Mouse (Mus musculus) cerebellum, adult 8-10 months (tissue): ENCODE results near the gene Adamts1.

Experiments
- DNase-seq: peaks from one replicate; pipeline ENCODE4 v3.0.0; 2022

The Adamts1 gene

GRCm38 (mm10) chr16:85802954-85803353 lies at the start of gene Adamts1:
Gene Adamts1 (minus strand): TSS chr16:85803113.
- peak; percentile 35 for DNase-seq

GRCm38 (mm10) chr16:85827066-85827465 lies 24.2 kb upstream of the Adamts1 start:
- DNase-seq = no peak

- no peak for DNase-seq
Observed at GRCm38 (mm10) chr16:85822330-85822916, 19.5 kb upstream of the Adamts1 start.

GRCm38 (mm10) chr16:85819808-85820458 lies 17.0 kb upstream of the Adamts1 start:
- no peak for DNase-seq

- no peak for DNase-seq
Observed at GRCm38 (mm10) chr16:85814116-85814515, 11.2 kb upstream of the Adamts1 start.

GRCm38 (mm10) chr16:85807626-85808025 lies 4.7 kb upstream of the Adamts1 start:
- DNase-seq = peak; percentile 42

- peak; percentile 43 for DNase-seq
Observed at GRCm38 (mm10) chr16:85807072-85807471, 4.2 kb upstream of the Adamts1 start.

- no peak for DNase-seq
Observed at GRCm38 (mm10) chr16:85805581-85805980, 2.7 kb upstream of the Adamts1 start.

GRCm38 (mm10) chr16:85803613-85804551 lies 969 bp upstream of the Adamts1 start:
- DNase-seq = peak; percentile 13

- DNase-seq = peak; percentile 24
Observed at GRCm38 (mm10) chr16:85801971-85802811, 722 bp downstream of the Adamts1 start.

- peak; percentile 53 for DNase-seq
Observed at GRCm38 (mm10) chr16:85801252-85801651, 1.7 kb downstream of the Adamts1 start.

GRCm38 (mm10) chr16:85800691-85801090 lies 2.2 kb downstream of the Adamts1 start:
- DNase-seq = peak; percentile 63

- no peak for DNase-seq
Observed at GRCm38 (mm10) chr16:85799971-85800370, 2.9 kb downstream of the Adamts1 start.

- DNase-seq = no peak
Observed at GRCm38 (mm10) chr16:85798334-85798733, 4.6 kb downstream of the Adamts1 start.

GRCm38 (mm10) chr16:85797161-85797560 lies 5.8 kb downstream of the Adamts1 start:
- no peak for DNase-seq

GRCm38 (mm10) chr16:85795731-85796130 lies 7.2 kb downstream of the Adamts1 start:
- no peak for DNase-seq

- no peak for DNase-seq
Observed at GRCm38 (mm10) chr16:85793166-85793830, 9.6 kb downstream of the Adamts1 start.

- no peak for DNase-seq
Observed at GRCm38 (mm10) chr16:85781076-85781475, 21.8 kb downstream of the Adamts1 start.

GRCm38 (mm10) chr16:85779775-85780174 lies 23.1 kb downstream of the Adamts1 start:
- DNase-seq = no peak

- no peak for DNase-seq
Observed at GRCm38 (mm10) chr16:85772272-85772671, 30.6 kb downstream of the Adamts1 start.

- no peak for DNase-seq
Observed at GRCm38 (mm10) chr16:85767341-85767740, 35.6 kb downstream of the Adamts1 start.

GRCm38 (mm10) chr16:85765697-85766096 lies 37.2 kb downstream of the Adamts1 start:
- DNase-seq = no peak
